Mouse (Mus musculus): ENCODE results near the gene Ppp1r14a. TPM values are rescaled to one million over a fixed set of nuclear protein-coding genes. Genes with fewer than 3 reads are reported as not detected.
A peak's percentile ranks its signal among the peaks of the same experiment; 100 is the strongest.

The Ppp1r14a gene
- polyA plus RNA-seq, 1 experiment from 2014 or later = 2.8 TPM

DNA sequence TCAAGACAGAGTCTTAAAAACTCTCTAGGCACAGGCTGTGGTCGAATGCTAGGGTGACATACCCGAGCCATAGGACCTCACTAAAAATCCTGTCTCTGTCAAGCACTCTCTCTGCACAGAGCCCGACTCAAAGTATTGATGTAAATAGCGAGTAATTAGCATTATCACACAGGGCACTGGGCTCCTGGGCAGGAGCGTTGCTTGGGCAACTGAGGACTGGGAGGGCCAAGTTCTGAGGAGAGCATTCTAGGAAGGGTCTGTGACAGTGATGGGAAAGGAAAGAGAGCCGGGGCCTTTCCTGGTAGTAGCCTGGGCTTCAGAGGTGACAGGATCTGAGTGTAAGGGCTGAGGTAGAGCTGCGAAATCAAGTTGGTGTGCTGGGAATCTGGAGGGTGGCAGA lies 17.0 kb downstream of the Ppp1r14a start:
- H3K27ac ChIP-seq (ENCODE audit: low read depth, low read length) = peak overlapping the region; percentile 79
- H3K4me1 ChIP-seq (ENCODE audit: control insufficient read depth, insufficient read depth, low read depth, low read length) = peaks cover 32% of the 10 kb centered on the region
- no peak for ATAC-seq
- no peaks in the 10 kb centered on the region for H3K36me3 ChIP-seq (ENCODE audit: control insufficient read depth, insufficient read depth, low read length)
- H3K4me2 ChIP-seq (ENCODE audit: low read length) = peak overlapping the region; percentile 83
- WGBS = 23% methylated on average over 7 of the region's 7 CpGs
- H3K9ac ChIP-seq (ENCODE audit: low read depth, low read length) = peak overlapping the region; percentile 24; the same call in 1 of the 2 replicates
- H3K27me3 ChIP-seq (replicated peaks; ENCODE audit: control insufficient read depth, insufficient read depth, low read length) = no peaks in the 10 kb centered on the region
- H3K4me3 ChIP-seq (ENCODE audit: low read length) = peak overlapping the region; percentile 75
- H3K9me3 ChIP-seq (ENCODE audit: control insufficient read depth, low read length) = no peaks in the 10 kb centered on the region

DNA sequence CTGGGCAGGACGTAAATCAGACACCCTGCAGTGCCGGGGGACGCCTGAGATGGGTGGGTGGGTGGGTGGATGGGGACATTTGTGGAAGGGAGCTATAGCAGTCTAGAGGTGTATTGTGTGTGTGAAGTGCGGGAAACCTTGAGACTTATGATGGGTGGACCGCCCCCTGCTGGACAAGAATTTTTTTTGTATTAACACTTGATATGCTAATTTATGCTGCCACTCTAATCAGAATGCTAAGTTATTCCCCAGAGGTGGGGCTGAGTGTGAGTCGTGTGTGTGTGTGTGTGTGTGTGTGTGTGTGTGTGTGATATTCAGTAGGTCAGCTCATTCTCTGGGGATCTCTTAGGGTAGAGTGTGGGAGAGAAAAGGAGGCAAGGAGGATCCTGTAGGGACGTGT lies 17.5 kb downstream of the Ppp1r14a start:
- no peaks in the 10 kb centered on the region for H3K9me3 ChIP-seq (ENCODE audit: control insufficient read depth, low read length)
- H3K27me3 ChIP-seq (replicated peaks; ENCODE audit: control insufficient read depth, insufficient read depth, low read length) = no peaks in the 10 kb centered on the region
- peak overlapping the region; percentile 83 for H3K4me2 ChIP-seq (ENCODE audit: low read length)
- peaks cover 4% of the 10 kb centered on the region; the same call in 1 of the 2 replicates for H3K36me3 ChIP-seq (ENCODE audit: control insufficient read depth, insufficient read depth, low read length)
- no peak overlapping the region; the same call in none of the 2 replicates for H3K27ac ChIP-seq (ENCODE audit: low read depth, low read length)
- H3K4me1 ChIP-seq (ENCODE audit: control insufficient read depth, insufficient read depth, low read depth, low read length) = peaks cover 32% of the 10 kb centered on the region
- H3K4me3 ChIP-seq (ENCODE audit: low read length) = peak overlapping the region; percentile 73
- no peak for ATAC-seq
- no peak overlapping the region for H3K9ac ChIP-seq (ENCODE audit: low read depth, low read length)
- WGBS = 24% methylated on average over 7 of the region's 7 CpGs

DNA sequence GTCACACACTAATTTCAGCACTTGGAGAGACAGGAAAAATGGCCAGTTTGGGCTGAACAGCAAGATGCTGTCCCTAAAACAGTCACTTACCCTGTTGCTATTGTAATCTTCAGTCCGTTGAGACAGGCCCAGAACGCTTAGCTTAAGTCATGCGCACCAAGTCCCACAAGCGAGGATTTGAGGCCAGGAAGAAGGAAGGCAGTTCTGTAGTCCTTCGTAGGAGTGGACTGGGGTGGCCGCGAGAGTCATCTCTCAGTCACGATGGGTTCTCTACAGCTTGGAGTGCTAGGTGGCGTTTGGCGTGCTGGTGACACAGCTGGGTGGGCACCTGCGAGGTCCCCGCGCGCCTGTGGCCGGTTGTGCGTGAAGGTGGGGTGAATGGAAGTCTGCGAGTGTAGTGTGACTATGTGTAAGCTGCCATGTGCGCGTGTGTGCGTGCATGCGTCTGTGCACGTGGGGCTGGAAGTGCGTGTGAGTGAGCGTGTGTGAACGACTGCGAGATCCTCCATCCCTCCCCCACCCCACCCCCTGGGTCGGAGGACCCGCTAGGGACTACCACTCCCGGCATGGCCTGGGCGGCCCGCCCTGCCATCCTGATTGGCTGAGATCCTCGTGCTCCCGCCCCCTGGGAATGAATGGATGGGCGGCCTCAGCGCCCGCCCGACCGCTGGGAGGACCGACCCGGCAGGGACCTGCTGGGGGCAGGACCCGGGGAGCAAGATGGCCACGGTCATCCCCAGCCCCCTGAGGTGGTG lies 18.4 kb downstream of the Ppp1r14a start:
- H3K27ac ChIP-seq (ENCODE audit: low read depth, low read length) = peak overlapping the region; percentile 71
- peak; percentile 78 for ATAC-seq
- peak overlapping the region; percentile 73 for H3K4me3 ChIP-seq (ENCODE audit: low read length)
- peaks cover 7% of the 10 kb centered on the region; the same call in 1 of the 2 replicates for H3K36me3 ChIP-seq (ENCODE audit: control insufficient read depth, insufficient read depth, low read length)
- H3K4me1 ChIP-seq (ENCODE audit: control insufficient read depth, insufficient read depth, low read depth, low read length) = peaks cover 34% of the 10 kb centered on the region
- no peaks in the 10 kb centered on the region for H3K9me3 ChIP-seq (ENCODE audit: control insufficient read depth, low read length)
- no peaks in the 10 kb centered on the region for H3K27me3 ChIP-seq (replicated peaks; ENCODE audit: control insufficient read depth, insufficient read depth, low read length)
- H3K9ac ChIP-seq (ENCODE audit: low read depth, low read length) = peak overlapping the region; percentile 81
- under 1% methylated on average over 39 of the region's 42 CpGs for WGBS
- peak overlapping the region; percentile 83 for H3K4me2 ChIP-seq (ENCODE audit: low read length)

DNA sequence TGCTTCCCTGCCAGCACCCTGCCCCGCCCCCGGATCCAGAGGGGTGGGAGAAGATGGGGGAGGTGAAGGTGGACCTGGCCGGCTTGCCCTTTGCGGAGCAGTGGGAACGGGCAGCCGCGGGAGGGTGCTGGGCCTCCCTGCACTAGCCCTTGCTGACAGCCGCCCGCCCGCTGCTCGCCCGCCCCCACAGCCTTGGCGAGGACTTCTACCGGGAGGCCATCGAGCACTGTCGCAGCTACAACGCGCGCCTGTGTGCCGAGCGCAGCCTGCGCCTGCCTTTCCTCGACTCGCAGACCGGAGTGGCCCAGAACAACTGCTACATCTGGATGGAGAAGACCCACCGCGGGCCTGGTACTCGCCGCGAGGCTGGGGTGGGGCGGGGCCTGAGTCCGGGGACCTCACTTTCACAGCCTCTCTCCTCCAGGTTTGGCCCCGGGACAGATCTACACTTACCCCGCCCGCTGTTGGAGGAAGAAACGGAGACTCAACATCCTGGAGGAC lies 20.2 kb downstream of the Ppp1r14a start:
- Histone ChIP-seq H3K9me3 (ENCODE audit: control insufficient read depth, low read length) (no peaks in the 10 kb centered on the region), H3K36me3 (ENCODE audit: control insufficient read depth, insufficient read depth, low read length) (peaks cover 7% of the 10 kb centered on the region; the same call in 1 of the 2 replicates), H3K4me2 (ENCODE audit: low read length) (peak overlapping the region; percentile 83), H3K4me3 (ENCODE audit: low read length) (peak overlapping the region; percentile 73), H3K27ac (ENCODE audit: low read depth, low read length) (peak overlapping the region; percentile 52; the same call in 1 of the 2 replicates), H3K27me3 (replicated peaks; ENCODE audit: control insufficient read depth, insufficient read depth, low read length) (no peaks in the 10 kb centered on the region), H3K4me1 (ENCODE audit: control insufficient read depth, insufficient read depth, low read depth, low read length) (peaks cover 51% of the 10 kb centered on the region), H3K9ac (ENCODE audit: low read depth, low read length) (peak overlapping the region; percentile 81)
- 1% methylated on average over 36 of the region's 36 CpGs for WGBS
- ATAC-seq = no peak

DNA sequence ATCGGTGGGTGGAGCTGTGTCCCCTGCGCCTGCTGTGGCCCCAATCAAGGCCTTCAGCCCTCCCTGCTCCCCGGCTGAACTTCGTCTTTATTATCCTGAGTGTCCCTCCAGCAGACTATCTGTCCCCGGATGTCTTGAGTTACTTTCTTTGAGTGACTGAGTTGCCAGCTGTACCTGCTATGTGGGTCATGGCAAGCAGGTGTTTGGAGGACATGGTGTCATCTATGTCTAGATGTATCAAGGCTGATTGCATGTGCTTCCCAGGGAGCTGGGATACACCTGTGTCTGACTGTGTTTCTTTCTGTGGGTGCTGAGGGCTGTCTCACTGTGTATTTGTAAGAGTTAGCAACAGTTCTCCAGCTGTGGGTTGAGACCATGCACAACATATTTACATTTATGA lies 20.6 kb downstream of the Ppp1r14a start:
- H3K4me2 ChIP-seq (ENCODE audit: low read length) = peak overlapping the region; percentile 83
- H3K4me1 ChIP-seq (ENCODE audit: control insufficient read depth, insufficient read depth, low read depth, low read length) = peaks cover 55% of the 10 kb centered on the region
- WGBS = 6% methylated on average over 5 of the region's 5 CpGs
- ATAC-seq = no peak
- H3K27me3 ChIP-seq (replicated peaks; ENCODE audit: control insufficient read depth, insufficient read depth, low read length) = no peaks in the 10 kb centered on the region
- peak overlapping the region; percentile 73 for H3K4me3 ChIP-seq (ENCODE audit: low read length)
- peaks cover 7% of the 10 kb centered on the region; the same call in 1 of the 2 replicates for H3K36me3 ChIP-seq (ENCODE audit: control insufficient read depth, insufficient read depth, low read length)
- no peak overlapping the region for H3K27ac ChIP-seq (ENCODE audit: low read depth, low read length)
- H3K9me3 ChIP-seq (ENCODE audit: control insufficient read depth, low read length) = no peaks in the 10 kb centered on the region
- peak overlapping the region; percentile 81 for H3K9ac ChIP-seq (ENCODE audit: low read depth, low read length)

DNA sequence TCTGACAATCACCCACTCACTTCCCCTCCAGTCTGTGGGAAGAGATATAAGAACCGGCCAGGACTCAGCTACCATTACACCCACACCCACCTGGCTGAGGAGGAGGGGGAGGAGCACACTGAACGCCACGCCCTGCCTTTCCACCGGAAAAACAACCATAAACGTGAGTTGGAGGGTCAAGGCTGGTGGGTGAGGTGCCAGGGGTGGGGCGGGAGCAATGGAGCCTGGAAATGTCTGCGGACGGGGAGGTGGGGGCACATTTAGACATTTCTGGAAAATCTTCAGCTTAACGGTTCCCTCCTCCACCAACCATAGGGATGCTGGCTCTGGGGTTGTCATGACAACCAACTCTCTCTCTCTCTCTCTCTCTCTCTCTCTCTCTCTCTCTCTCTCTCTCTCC lies 23.9 kb downstream of the Ppp1r14a start:
- peak overlapping the region; percentile 40 for H3K4me2 ChIP-seq (ENCODE audit: low read length)
- ATAC-seq = no peak
- H3K27ac ChIP-seq (ENCODE audit: low read depth, low read length) = peak overlapping the region; percentile 26; the same call in 1 of the 2 replicates
- peaks cover 7% of the 10 kb centered on the region; the same call in 1 of the 2 replicates for H3K36me3 ChIP-seq (ENCODE audit: control insufficient read depth, insufficient read depth, low read length)
- no peaks in the 10 kb centered on the region for H3K27me3 ChIP-seq (replicated peaks; ENCODE audit: control insufficient read depth, insufficient read depth, low read length)
- H3K4me3 ChIP-seq (ENCODE audit: low read length) = no peak overlapping the region
- no peak overlapping the region for H3K9ac ChIP-seq (ENCODE audit: low read depth, low read length)
- WGBS = 20% methylated on average over 9 of the region's 9 CpGs
- H3K4me1 ChIP-seq (ENCODE audit: control insufficient read depth, insufficient read depth, low read depth, low read length) = peaks cover 67% of the 10 kb centered on the region
- no peaks in the 10 kb centered on the region for H3K9me3 ChIP-seq (ENCODE audit: control insufficient read depth, low read length)

DNA sequence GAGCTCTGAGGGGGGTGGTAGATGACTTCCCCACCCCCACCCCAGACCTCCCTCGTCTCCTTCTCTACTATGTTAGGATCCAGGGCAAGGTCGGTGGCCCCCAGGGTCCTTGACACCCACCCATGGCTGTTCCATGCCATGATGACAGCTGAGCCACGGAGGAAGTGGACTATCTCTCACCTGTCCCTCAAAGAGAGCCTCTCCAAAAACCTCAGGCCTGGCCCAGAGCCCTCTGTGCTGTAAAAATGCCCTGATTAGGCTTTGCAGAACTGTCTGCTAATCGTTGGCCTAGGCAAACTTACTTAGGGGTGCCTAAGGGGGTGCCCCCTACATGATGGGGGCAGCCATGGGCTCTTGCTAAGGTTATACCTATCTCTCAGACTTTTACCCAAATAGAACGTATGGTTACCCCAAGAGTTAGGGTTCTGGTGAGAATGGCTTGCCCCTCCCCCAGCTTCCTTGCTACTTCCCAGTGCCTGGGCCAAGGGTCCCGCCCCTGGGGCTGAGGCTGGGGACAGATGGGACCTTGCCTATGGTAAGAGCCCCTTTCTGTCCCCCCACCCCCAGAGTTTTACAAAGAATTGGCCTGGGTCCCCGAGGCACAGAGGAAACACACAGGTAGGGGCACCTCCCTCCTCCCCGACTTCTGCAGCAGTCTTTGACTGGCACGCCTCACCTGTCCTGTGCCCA lies 24.6 kb downstream of the Ppp1r14a start:
- no peaks in the 10 kb centered on the region for H3K27me3 ChIP-seq (replicated peaks; ENCODE audit: control insufficient read depth, insufficient read depth, low read length)
- no peak overlapping the region for H3K4me3 ChIP-seq (ENCODE audit: low read length)
- peaks cover 7% of the 10 kb centered on the region; the same call in 1 of the 2 replicates for H3K36me3 ChIP-seq (ENCODE audit: control insufficient read depth, insufficient read depth, low read length)
- no peak for ATAC-seq
- H3K4me1 ChIP-seq (ENCODE audit: control insufficient read depth, insufficient read depth, low read depth, low read length) = peaks cover 74% of the 10 kb centered on the region
- no peaks in the 10 kb centered on the region for H3K9me3 ChIP-seq (ENCODE audit: control insufficient read depth, low read length)
- peak overlapping the region; percentile 42; the same call in 1 of the 2 replicates for H3K27ac ChIP-seq (ENCODE audit: low read depth, low read length)
- H3K9ac ChIP-seq (ENCODE audit: low read depth, low read length) = peak overlapping the region; percentile 39
- WGBS = 45% methylated on average over 9 of the region's 9 CpGs
- H3K4me2 ChIP-seq (ENCODE audit: low read length) = peak overlapping the region; percentile 16

DNA sequence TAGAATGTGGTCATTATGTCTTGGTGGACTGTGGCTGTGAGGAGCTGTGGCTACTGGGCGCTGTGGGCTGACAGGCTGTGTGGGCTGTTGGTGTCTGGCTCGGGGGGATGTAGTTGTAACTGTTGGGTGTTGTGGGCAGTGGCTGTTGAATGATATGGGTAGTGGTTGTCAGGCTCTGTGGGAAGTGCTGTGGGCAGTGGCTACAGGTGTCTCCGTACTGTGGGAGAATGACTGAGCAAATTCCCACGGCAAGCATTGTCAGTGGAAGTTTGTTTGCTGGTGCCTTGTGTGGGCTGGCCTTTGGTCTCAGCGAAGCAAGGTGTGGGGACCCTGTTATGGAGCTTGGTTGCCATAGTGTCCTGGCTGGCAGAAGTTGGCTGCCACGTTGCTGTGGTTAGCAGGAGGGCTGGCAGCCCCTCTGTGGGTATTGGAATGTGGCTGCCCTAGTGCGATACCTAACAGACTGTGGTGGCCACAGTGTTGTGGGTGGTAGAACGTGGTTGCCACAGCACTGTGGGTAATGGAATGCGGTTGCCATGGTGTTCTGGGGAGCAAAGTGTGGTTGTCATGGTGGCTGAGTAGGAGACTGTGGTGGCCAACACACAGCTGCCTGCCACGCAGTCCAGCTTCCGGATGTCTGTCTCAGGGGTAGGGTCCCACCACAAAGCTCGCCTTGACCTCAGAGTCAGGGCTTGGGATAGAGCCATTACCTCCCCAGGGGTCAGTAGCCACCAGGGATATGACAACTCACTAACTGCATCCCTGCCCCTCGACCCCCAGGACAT lies 25.9 kb downstream of the Ppp1r14a start:
- Histone ChIP-seq H3K4me3 (ENCODE audit: low read length) (no peak overlapping the region), H3K36me3 (ENCODE audit: control insufficient read depth, insufficient read depth, low read length) (peaks cover 7% of the 10 kb centered on the region; the same call in 1 of the 2 replicates), H3K9me3 (ENCODE audit: control insufficient read depth, low read length) (no peaks in the 10 kb centered on the region), H3K4me2 (ENCODE audit: low read length) (peak overlapping the region; percentile 28), H3K9ac (ENCODE audit: low read depth, low read length) (peak overlapping the region; percentile 55; the same call in 1 of the 2 replicates), H3K4me1 (ENCODE audit: control insufficient read depth, insufficient read depth, low read depth, low read length) (peaks cover 76% of the 10 kb centered on the region), H3K27me3 (replicated peaks; ENCODE audit: control insufficient read depth, insufficient read depth, low read length) (no peaks in the 10 kb centered on the region), H3K27ac (ENCODE audit: low read depth, low read length) (peak overlapping the region; percentile 90)
- 37% methylated on average over 13 of the region's 13 CpGs for WGBS
- peak; percentile 35 for ATAC-seq

Measured in hindbrain, embryonic 16.5 days (tissue).